Mouse (Mus musculus) lung, embryonic 16.5 days (tissue): Measurements from ENCODE around the gene Trim30a. TPM values are rescaled to one million over a fixed set of nuclear protein-coding genes. Genes with fewer than 3 reads are reported as not detected.

Experiments
- ATAC-seq: fragments of 200-750 bp; cut with Nextera tagmentation; 2 replicates; pipeline ENCODE4 v1.8.0; 2017; ENCODE audit warnings: low read depth, mild to moderate bottlenecking, moderate library complexity
- H3K27ac ChIP-seq: fragments of 300-500 bp; sonication (generic); 2 replicates; pipeline ENCODE4 v1.5.1; 2014; ENCODE audit warnings: mild to moderate bottlenecking, control low read depth, low read length
- H3K27me3 ChIP-seq: fragments of 300-500 bp; sonication (generic); 2 replicates; pipeline ENCODE4 v1.6.1; 2014; ENCODE audit warnings: low read depth, low read length, mixed read lengths; ENCODE audit not compliant: control insufficient read depth, insufficient read depth
- H3K36me3 ChIP-seq: fragments of 300-500 bp; sonication (generic); 2 replicates; pipeline ENCODE4 v1.6.1; 2014; ENCODE audit warnings: low read length; ENCODE audit not compliant: control insufficient read depth, insufficient read depth
- H3K4me1 ChIP-seq: fragments of 300-500 bp; sonication (generic); replicated peaks from 2 replicates; pipeline ENCODE4 v1.6.1; 2014; ENCODE audit warnings: low read length, mixed read lengths; ENCODE audit not compliant: control insufficient read depth, insufficient read depth
- H3K4me2 ChIP-seq: fragments of 300-500 bp; sonication (generic); 2 replicates; pipeline ENCODE4 v1.6.1; 2014; ENCODE audit warnings: low read depth, low read length, control low read depth
- H3K4me3 ChIP-seq: fragments of 300-500 bp; sonication (generic); 2 replicates; pipeline ENCODE4 v1.5.1; 2014; ENCODE audit warnings: mild to moderate bottlenecking, low read length, control low read depth
- H3K9ac ChIP-seq: fragments of 300-500 bp; sonication (generic); 2 replicates; pipeline ENCODE4 v1.6.1; 2014; ENCODE audit warnings: low read length, control low read depth
- H3K9me3 ChIP-seq: fragments of 300-500 bp; sonication (generic); 2 replicates; pipeline ENCODE4 v1.6.1; 2016; ENCODE audit warnings: low read length; ENCODE audit not compliant: control insufficient read depth
- WGBS: fragments of 180-500 bp; shearing (Covaris S2); extraction: QIAGEN DNeasy Blood & Tissue Kit; methylation state at CpG from one replicate; pipeline ENCODE4 v1.1.7; 2014; 5-methylcytosine and 5-hydroxymethylcytosine counted together
- polyA plus RNA-seq: library from polyadenylated mRNA; unstranded; fragments of >200 nt; fragmentation: Nextera tagmentation; extraction: Ambion mirVana; gene quantifications from 2 replicates; pipeline ENCODE4 v1.2.1, GENCODE M21; 2015

Trim30a gene
- polyA plus RNA-seq, 1 experiment from 2014 or later: 1.1 TPM

- Histone ChIP-seq H3K4me1 (no peaks in the 10 kb centered on the region), H3K9me3 (no peaks in the 10 kb centered on the region), H3K4me2 (no peak overlapping the region), H3K9ac (no peak overlapping the region), H3K27ac (no peak overlapping the region), H3K36me3 (no peaks in the 10 kb centered on the region), H3K4me3 (no peak overlapping the region), H3K27me3 (no peaks in the 10 kb centered on the region)
- ATAC-seq: no peak
- 80% methylated on average over 1 of the region's 1 CpGs for WGBS
Observed at GRCm38 (mm10) chr7:104398492-104398891, 66.5 kb downstream of the Trim30a start.

- WGBS: 59% methylated on average over 1 of the region's 1 CpGs
Observed at GRCm38 (mm10) chr7:104369736-104370414, 95.1 kb downstream of the Trim30a start, which contains the start of gene Trim30b. Trim30b (minus strand) TSS chr7:104369884.

GRCm38 (mm10) chr7:104366339-104366738 is 98.7 kb downstream of the Trim30a start:
- Histone ChIP-seq H3K36me3 (no peaks in the 10 kb centered on the region), H3K9ac (no peak overlapping the region), H3K27ac (no peak overlapping the region), H3K4me1 (no peaks in the 10 kb centered on the region), H3K4me3 (no peak overlapping the region), H3K27me3 (no peaks in the 10 kb centered on the region), H3K9me3 (no peaks in the 10 kb centered on the region), H3K4me2 (no peak overlapping the region)
- no peak for ATAC-seq

More at GRCm38 (mm10) chr7:104369736-104370414, 95.1 kb downstream of the Trim30a start, which contains the start of gene Trim30b:
- Histone ChIP-seq H3K4me1 (no peaks in the 10 kb centered on the region), H3K9ac (no peak within 1 kb of the TSS), H3K4me2 (no peak within 1 kb of the TSS), H3K27me3 (no peaks in the 10 kb centered on the region), H3K27ac (no peak within 1 kb of the TSS), H3K9me3 (no peaks in the 10 kb centered on the region), H3K36me3 (no peaks in the 10 kb centered on the region), H3K4me3 (no peak within 1 kb of the TSS)
- ATAC-seq: no peak

Other genes starting within 250 kb of the Trim30a start
- gene Trim6, start 246.4 kb downstream of the Trim30a start, polyA plus RNA-seq: 0.74 and 1.4 TPM in 2 replicates
- gene Trim34a, start 220.7 kb downstream of the Trim30a start, polyA plus RNA-seq: 2.6 and 3.8 TPM in 2 replicates
- 0.39 and 0.74 TPM in 2 replicates for gene Trim5, start 177.1 kb downstream of the Trim30a start, polyA plus RNA-seq
- gene Trim12a, start 149.7 kb downstream of the Trim30a start, polyA plus RNA-seq: 4.3 and 6.8 TPM in 2 replicates
- gene Trim34b, start 135.7 kb downstream of the Trim30a start, polyA plus RNA-seq: 0.15 TPM in 1 of 2 replicates, not detected in the other
- 1.6 and 2.6 TPM in 2 replicates for gene Trim12c, start 111.8 kb downstream of the Trim30a start, polyA plus RNA-seq
- 0.09 and 0.10 TPM in 2 replicates for gene Trim30b, start 95.3 kb downstream of the Trim30a start, polyA plus RNA-seq
- 0.13 and 0.14 TPM in 2 replicates for gene Trim30c, start 64.4 kb downstream of the Trim30a start, polyA plus RNA-seq
- gene Trim30d, start 42.7 kb upstream of the Trim30a start, polyA plus RNA-seq: 0.63 and 0.75 TPM in 2 replicates
- not detected in 2 replicates for gene Olfr651, start 84.9 kb upstream of the Trim30a start, polyA plus RNA-seq
- gene Olfr652, start 95.7 kb upstream of the Trim30a start, polyA plus RNA-seq: not detected in 2 replicates
- not detected in 2 replicates for gene Olfr653, start 112.1 kb upstream of the Trim30a start, polyA plus RNA-seq
- not detected in 2 replicates for gene Olfr654, start 121.8 kb upstream of the Trim30a start, polyA plus RNA-seq
- not detected in 2 replicates for gene Olfr655, start 136.6 kb upstream of the Trim30a start, polyA plus RNA-seq
- gene Olfr656, start 148.8 kb upstream of the Trim30a start, polyA plus RNA-seq: not detected in 2 replicates
- gene Olfr657, start 159.6 kb upstream of the Trim30a start, polyA plus RNA-seq: not detected in 2 replicates
- not detected in 2 replicates for gene Olfr658, start 182.1 kb upstream of the Trim30a start, polyA plus RNA-seq
- not detected in 2 replicates for gene Olfr659, start 201.6 kb upstream of the Trim30a start, polyA plus RNA-seq
- not detected in 2 replicates for gene Olfr661, start 221.3 kb upstream of the Trim30a start, polyA plus RNA-seq